Mouse (Mus musculus) spleen, adult 12 weeks (tissue): ENCODE data around the gene ccdc198.

Source experiments
- DNase-seq: peaks from one replicate; pipeline ENCODE4 v3.0.0; 2022; ENCODE audit warnings: low spot score

Gene ccdc198

DNA sequence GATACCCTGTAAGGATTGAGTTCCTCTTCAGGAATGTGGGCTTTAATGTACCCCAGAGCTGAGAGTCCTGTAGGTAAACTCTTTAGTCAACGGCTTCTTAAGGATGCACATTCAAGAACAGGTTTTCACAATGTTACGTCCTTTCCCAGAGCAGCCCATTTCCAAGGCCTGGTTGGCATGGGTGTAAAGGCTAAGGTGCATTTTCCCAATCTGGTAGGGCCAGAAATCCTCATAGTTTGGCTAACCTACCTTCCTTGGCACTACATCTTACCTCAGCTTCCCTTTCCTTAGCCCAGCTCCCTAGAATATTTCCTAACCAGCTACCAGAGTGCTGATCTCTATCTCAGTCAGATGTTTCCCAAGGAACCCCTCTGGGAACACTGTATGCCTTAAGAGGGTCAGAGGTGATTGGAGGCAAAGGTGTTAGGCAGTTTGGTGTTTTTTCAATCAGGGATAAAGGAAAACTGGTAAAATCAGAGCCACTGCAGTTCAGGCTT is 48.2 kb downstream of the ccdc198 start:
- no peak for DNase-seq

GRCm38 (mm10) chr14:49186270-49186669 is 59.0 kb downstream of the ccdc198 start:
- no peak for DNase-seq

DNA sequence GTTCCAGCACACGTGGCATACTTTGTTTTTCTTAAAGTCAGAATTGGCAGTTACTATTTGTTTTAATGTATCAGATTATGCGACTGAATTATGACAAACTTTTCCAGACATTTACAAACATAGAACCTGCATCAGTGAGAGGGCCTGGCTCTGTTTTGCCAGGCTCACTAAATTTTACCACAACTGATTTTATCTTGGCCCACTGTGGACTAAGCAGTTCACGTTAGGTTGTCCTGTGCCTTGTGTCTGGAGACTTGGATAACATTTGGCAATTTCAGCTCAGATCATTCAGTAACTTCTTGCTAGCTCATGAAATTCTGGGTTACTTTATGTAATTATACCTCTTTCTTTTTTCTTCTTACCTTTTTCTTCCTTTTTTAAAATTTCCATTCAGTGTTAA is 65.5 kb downstream of the ccdc198 start:
- DNase-seq, result no peak

DNA sequence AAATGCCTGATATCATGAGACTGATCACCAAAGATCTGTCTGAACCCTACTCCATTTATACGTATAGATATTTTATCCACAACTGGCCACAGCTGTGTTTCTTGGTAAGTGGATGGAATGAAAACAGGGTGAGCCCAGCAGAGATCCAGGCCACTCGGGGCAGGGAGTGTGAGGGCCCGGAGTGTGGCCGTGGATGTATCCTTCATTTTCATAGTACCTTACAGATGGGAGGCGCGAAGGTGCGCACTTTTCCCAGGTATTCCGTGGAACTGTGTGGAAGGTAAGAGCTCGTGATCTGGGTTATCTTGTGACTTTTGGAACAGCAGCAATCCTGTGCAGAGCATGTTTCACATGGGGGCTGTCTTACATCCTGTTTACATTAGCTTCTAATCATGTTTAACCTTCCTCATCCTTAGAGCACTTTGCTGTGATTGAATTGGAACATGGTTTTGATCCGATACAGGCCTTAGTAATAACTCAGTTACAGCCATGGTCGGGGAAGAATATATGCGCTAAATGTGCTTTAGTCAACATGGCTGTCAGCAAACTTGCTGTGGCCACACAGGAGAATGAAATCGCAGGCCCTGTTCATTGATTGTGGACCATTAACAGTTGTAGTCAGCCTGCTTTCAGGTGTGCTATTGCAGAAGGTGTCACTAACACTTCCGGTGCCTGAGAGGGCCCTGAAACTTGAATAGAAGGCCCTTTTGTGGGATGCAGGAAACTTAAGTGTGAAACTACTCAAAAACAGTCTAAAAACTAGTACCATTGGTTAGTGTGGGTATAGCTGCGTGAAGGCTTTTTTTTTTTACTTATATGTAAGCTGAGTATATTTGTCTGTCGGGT is 71.8 kb downstream of the ccdc198 start:
- no peak for DNase-seq

DNA sequence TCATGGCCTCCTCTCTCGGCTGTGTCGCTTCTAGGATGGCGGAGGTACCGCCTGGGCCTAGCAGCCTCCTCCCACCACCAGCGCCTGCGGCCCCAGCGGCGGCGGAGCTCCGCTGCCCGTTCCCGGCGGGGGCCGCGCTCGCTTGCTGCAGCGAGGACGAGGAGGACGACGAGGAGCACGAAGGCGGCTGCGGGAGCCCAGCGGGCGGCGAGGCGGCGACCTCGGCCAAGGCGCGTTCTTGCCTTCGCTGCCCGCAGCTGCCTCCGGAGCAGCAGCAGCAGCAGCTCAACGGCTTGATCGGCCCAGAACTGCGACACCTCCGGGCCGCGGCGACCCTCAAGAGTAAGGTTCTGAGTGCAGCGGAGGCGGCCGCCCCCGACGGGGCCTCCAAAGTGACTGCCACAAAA is 72.7 kb downstream of the ccdc198 start:
- DNase-seq, result peak; percentile 50

DNA sequence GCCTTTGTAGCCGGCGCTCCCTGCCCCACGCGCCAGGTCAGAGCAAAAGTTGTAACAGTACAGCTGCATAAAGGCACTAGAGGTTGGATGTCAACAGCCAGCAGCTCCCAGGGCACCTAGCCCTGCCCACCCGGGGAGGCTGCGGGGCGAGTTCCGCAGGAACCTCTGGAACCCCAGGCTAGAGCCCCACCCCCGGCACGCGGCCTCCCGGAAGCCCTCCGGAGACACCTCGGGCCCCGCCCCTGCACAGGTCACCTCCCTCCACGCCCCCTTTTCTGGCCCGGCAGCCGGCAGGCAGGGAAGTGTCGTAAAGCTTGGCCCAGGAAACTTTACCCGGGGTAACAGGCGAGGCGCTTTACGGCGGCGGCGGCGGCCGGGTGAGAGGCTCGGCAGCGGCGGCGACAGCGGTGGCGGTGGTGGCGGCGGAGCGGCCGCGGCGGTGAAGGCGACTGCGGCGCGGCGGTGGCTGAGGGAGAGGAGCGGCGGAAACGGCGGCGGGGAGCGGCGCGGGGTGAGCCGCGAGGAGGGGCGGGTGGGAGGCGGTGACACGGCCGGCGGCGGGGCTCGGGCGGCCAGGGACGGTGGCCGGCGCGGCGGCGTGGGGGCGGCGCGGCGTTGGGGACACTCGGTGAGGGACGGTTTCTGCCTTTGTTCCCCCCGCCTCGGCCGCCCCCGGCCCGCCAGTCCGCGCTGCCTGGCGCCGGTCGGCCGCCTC is 73.2 kb downstream of the ccdc198 start, which contains the start of gene Naa30:
TSS of gene Naa30 (plus strand) at position 360 of the 715 bp plus-strand sequence.
- peak; percentile 94 for DNase-seq

GRCm38 (mm10) chr14:49171286-49171685 is 74.0 kb downstream of the ccdc198 start:
- no peak for DNase-seq
